Mouse (Mus musculus) G1E (cell line): ENCODE data around the gene Tigd4.

Source experiments
- CTCF ChIP-seq: IDR thresholded peaks from 2 replicates; pipeline ENCODE4 v1.5.1; 2012; ENCODE audit warnings: low read depth, low read length, inconsistent platforms, mixed read lengths
- GATA2 ChIP-seq: IDR thresholded peaks from 2 replicates; pipeline ENCODE4 v1.6.1; 2012; ENCODE audit warnings: low read depth, low read length, inconsistent platforms, borderline replicate concordance
- POLR2AphosphoS5 ChIP-seq: IDR thresholded peaks from 2 replicates; pipeline ENCODE4 v1.6.1; 2012; ENCODE audit warnings: low read depth, low read length, inconsistent platforms; ENCODE audit not compliant: insufficient replicate concordance
- TAL1 ChIP-seq: conservative IDR thresholded peaks from 2 replicates; pipeline ENCODE4 v1.6.1; 2012; ENCODE audit warnings: low read depth, low read length, inconsistent platforms, mixed read lengths

- TF ChIP-seq CTCF (no peak), POLR2AphosphoS5 (no peak), GATA2 (no peak), TAL1 (no peak)
These were observed 16.9 kb downstream of the Tigd4 start for GRCm38 (mm10) chr3:84610183-84610710.
